Mouse (Mus musculus) hindbrain, embryonic 12.5 days (tissue): ENCODE results near the gene Pmvk. TPM values are rescaled to one million over a fixed set of nuclear protein-coding genes. Genes with fewer than 3 reads are reported as not detected.

Source experiments
- ATAC-seq: fragments of 200-750 bp; cut with Nextera tagmentation; 2 replicates; pipeline ENCODE4 v1.8.0; 2017; ENCODE audit warnings: moderate TSS enrichment; ENCODE audit not compliant: low FRiP score
- H3K27ac ChIP-seq: fragments of 300-500 bp; sonication (generic); 2 replicates; pipeline ENCODE4 v1.5.1; 2016; ENCODE audit warnings: mild to moderate bottlenecking
- H3K27me3 ChIP-seq: fragments of 300-500 bp; sonication (generic); 2 replicates; pipeline ENCODE4 v1.6.1; 2016; ENCODE audit warnings: mild to moderate bottlenecking
- H3K36me3 ChIP-seq: fragments of 300-500 bp; sonication (generic); 2 replicates; pipeline ENCODE4 v1.6.1; 2016; ENCODE audit warnings: mild to moderate bottlenecking
- H3K4me1 ChIP-seq: fragments of 300-500 bp; sonication (generic); 2 replicates; pipeline ENCODE4 v1.6.1; 2016
- H3K4me2 ChIP-seq: fragments of 300-500 bp; sonication (generic); replicated peaks from 2 replicates; pipeline ENCODE4 v1.6.1; 2016; ENCODE audit warnings: mild to moderate bottlenecking
- H3K4me3 ChIP-seq: fragments of 300-500 bp; sonication (generic); 2 replicates; pipeline ENCODE4 v1.5.1; 2016; ENCODE audit warnings: mild to moderate bottlenecking
- H3K9ac ChIP-seq: fragments of 300-500 bp; sonication (generic); 2 replicates; pipeline ENCODE4 v1.6.1; 2016; ENCODE audit warnings: mild to moderate bottlenecking, moderate library complexity
- H3K9me3 ChIP-seq: fragments of 300-500 bp; sonication (generic); replicated peaks from 2 replicates; pipeline ENCODE4 v1.6.1; 2016; ENCODE audit warnings: mild to moderate bottlenecking
- WGBS: fragments of 180-500 bp; shearing (Covaris S2); methylation state at CpG from one replicate; pipeline ENCODE4 v1.1.7; 2016; 5-methylcytosine and 5-hydroxymethylcytosine counted together
- polyA plus RNA-seq: library from polyadenylated mRNA; unstranded; fragments of >200 nt; fragmentation: Nextera tagmentation; extraction: Ambion mirVana; gene quantifications from 2 replicates; pipeline ENCODE4 v1.2.1, GENCODE M21; 2016

Pmvk gene
- polyA plus RNA-seq, 1 experiment from 2014 or later: 74.5 TPM

DNA sequence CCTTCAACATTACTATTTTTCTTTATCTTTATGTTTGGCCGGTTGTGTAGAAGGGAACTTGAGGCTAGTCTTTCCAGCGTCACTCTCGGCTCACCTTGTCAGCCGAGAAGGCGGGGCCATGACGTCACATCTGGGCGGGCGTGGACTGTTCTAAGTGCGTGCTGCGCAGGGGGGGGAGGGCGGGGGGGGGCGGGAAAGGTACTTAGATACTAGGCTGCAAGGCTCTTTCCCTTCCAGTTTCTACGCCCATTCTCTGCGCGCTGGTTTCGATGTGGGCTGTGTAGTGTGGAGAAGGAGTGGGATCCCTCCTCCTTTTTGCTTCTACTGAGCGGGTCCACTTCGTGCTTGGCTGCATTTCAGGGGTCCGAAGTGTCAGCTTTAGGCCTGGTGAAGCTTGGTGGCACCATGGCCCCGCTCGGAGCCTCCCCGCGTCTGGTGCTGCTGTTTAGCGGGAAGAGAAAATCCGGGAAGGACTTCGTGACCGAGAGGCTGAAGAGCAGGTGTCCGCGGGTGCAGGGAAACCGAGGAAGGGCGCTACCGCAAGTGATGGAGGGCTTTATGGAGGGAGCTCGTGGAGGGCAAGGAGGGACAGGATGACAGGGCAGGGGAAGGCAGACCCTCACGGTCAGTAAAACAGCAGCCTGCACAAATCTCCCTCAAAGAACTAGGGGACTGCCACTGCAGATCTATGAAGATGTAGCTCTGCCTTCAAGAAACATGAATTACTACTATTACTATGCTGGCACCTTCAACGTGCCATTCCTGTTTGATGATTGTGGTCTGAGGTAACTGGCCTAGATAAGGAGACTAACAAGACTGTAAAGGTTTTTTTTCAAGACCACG, 4.8 kb downstream of the Pmvk start:
- peak overlapping the region; percentile 77 for H3K9ac ChIP-seq
- peak overlapping the region; percentile 68 for H3K4me2 ChIP-seq
- H3K27me3 ChIP-seq: no peaks in the 10 kb centered on the region
- peak; percentile 89 for ATAC-seq
- H3K4me1 ChIP-seq: peaks cover 12% of the 10 kb centered on the region
- WGBS: 1% methylated on average over 34 of the region's 36 CpGs
- H3K4me3 ChIP-seq: peak overlapping the region; percentile 66
- H3K9me3 ChIP-seq: no peaks in the 10 kb centered on the region
- peak overlapping the region; percentile 89 for H3K27ac ChIP-seq
- H3K36me3 ChIP-seq: no peaks in the 10 kb centered on the region; the same call in 1 of the 2 replicates

DNA sequence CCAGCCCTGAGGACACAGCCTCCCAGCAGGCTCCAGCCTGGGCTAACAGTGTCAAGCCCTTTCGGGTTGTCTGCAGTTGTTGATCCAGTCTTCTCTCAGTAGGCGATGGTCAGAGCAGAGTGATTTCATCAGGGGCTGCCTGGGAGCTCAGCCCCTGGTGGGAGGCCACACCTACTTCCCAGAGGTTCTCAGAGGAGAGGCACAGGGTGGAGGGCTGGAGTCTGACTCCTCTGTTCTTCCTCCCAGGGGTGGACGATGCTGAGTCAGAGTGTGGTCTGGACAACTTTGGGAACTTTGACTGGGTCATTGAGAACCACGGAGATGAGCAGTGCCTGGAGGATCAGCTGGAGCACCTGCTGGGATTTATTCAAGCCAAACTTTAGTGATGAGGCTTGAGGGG, 13.9 kb downstream of the Pmvk start:
- ATAC-seq: no peak
- Histone ChIP-seq H3K27ac (no peak overlapping the region), H3K9me3 (no peaks in the 10 kb centered on the region), H3K27me3 (no peaks in the 10 kb centered on the region), H3K36me3 (peaks cover 30% of the 10 kb centered on the region), H3K4me1 (no peaks in the 10 kb centered on the region), H3K4me3 (no peak overlapping the region), H3K9ac (no peak overlapping the region), H3K4me2 (no peak overlapping the region)
- 44% methylated on average over 4 of the region's 4 CpGs for WGBS

DNA sequence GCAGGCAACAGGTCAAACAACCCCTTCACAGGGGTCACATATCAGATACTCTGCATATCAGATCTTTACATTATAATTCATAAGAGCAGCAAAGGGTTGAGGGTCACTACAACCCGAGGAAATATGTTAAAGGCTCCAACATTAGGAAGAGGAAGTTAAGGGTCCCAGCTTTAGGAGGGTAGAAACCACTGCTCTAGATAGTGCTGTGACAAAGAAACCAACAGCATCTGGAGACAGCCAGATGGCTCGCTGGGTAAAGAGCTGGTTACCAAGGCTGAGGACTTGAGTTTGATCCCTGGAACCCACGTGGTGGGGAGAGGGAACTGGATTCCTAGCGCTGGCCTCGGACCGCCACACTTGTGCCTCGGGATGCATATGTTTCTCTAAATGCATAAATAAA, 17.9 kb downstream of the Pmvk start:
- Histone ChIP-seq H3K9me3 (no peaks in the 10 kb centered on the region), H3K9ac (no peak overlapping the region), H3K27me3 (no peaks in the 10 kb centered on the region), H3K4me3 (no peak overlapping the region), H3K4me1 (no peaks in the 10 kb centered on the region), H3K4me2 (no peak overlapping the region), H3K36me3 (peaks cover 28% of the 10 kb centered on the region), H3K27ac (no peak overlapping the region)
- no peak for ATAC-seq
- WGBS: 82% methylated on average over 7 of the region's 7 CpGs

DNA sequence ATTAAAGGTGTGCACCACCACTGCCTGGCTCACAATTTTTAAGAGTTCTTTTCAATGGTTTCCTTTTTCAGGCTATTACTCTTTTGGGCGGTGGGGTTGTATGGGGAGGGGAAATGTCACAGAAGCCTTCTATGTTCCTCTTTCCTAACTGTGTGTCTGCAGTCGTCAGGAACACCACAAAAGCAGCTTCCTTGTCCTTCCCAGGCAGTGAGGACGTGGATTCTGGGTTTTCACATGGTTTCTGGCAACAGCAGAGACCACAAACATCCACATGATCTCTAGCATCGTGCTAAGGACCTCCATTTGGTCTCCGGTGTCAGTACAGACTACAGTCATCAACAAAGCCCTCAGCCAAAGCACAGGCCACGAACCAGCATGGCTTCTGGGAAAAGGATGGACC, 19.5 kb downstream of the Pmvk start:
- Histone ChIP-seq H3K4me2 (no peak overlapping the region), H3K27ac (no peak overlapping the region), H3K4me3 (no peak overlapping the region), H3K27me3 (no peaks in the 10 kb centered on the region), H3K36me3 (peaks cover 12% of the 10 kb centered on the region), H3K9ac (no peak overlapping the region), H3K9me3 (no peaks in the 10 kb centered on the region), H3K4me1 (no peaks in the 10 kb centered on the region)
- 73% methylated on average over 6 of the region's 6 CpGs for WGBS
- ATAC-seq: no peak

DNA sequence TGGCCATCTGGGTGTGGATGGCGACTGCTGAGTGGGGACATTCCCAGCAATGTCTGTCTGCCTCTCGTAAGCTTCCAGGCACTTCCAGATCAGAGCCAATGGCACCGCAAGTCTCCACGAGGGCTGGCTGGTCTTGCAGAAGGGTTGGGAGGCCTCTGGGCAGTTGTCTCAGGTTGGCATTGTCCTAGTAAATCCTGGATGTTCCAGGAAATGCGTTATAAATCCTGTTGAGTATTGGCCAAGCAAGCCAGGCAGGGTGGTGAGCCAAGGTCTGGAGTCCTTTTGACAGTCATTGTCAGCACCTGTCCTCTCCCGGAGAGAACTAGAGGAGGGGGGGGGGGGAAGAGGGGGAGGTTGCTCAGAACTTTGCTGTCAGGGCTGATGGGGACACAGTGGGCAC, 24.7 kb downstream of the Pmvk start:
- Histone ChIP-seq H3K27ac (no peak overlapping the region), H3K9ac (no peak overlapping the region), H3K27me3 (no peaks in the 10 kb centered on the region), H3K36me3 (no peaks in the 10 kb centered on the region), H3K4me3 (no peak overlapping the region), H3K9me3 (no peaks in the 10 kb centered on the region), H3K4me2 (no peak overlapping the region), H3K4me1 (no peaks in the 10 kb centered on the region)
- 84% methylated on average over 6 of the region's 6 CpGs for WGBS
- ATAC-seq: no peak

DNA sequence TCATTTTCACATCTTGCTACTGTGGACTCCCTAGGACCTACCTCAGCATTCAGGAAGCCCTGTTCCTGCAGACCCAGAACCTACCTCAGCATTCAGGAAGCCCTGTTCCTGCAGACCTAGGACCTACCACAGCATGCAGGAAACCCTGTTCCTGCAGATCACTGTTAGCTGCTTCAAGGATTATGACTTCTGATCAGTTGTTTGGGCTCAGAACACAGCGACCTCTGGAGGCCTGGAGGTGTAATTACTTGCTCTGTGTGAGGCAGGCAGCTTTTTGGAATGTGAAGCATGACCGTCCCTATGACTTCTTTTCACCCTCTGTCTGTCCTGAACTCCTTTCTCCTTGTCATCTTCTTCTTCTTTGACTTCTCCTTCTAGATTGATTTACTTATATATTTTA, 27.1 kb downstream of the Pmvk start:
- WGBS: 43% methylated on average over 2 of the region's 2 CpGs
- no peak for ATAC-seq

DNA sequence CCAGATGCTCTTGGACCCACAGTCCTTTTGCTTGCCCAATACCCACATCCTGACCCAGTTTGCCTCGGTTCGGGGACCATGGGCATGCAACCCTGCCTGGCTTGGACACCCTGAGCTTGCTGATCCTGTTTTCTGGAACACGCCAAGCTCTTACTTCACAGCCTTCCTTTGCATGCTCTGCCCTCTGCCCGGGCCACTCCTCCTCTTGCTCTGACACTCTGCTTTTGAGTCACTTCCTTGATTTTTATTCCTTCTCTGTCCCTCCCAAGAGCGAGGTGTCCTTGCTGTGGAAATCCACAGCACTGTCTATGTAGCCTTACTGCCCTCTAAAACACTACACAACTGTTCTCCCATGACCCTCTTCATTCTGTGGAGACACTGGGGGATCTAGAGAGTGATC, 27.9 kb downstream of the Pmvk start:
- Histone ChIP-seq H3K4me1 (no peaks in the 10 kb centered on the region), H3K36me3 (no peaks in the 10 kb centered on the region), H3K27me3 (peaks cover 6% of the 10 kb centered on the region; the same call in 1 of the 2 replicates), H3K4me2 (no peak overlapping the region), H3K9me3 (no peaks in the 10 kb centered on the region), H3K4me3 (no peak overlapping the region), H3K9ac (no peak overlapping the region), H3K27ac (no peak overlapping the region)
- no peak for ATAC-seq
- WGBS: 91% methylated on average over 5 of the region's 5 CpGs

More for the DNA sequence above, 27.1 kb downstream of the Pmvk start:
- H3K9ac ChIP-seq: no peak overlapping the region
- H3K4me2 ChIP-seq: no peak overlapping the region
- no peak overlapping the region for H3K27ac ChIP-seq
- H3K36me3 ChIP-seq: no peaks in the 10 kb centered on the region
- 0 out of 2 replicates have a peak, but pooled peaks cover 3% of the 10 kb centered on the region for H3K27me3 ChIP-seq
- H3K9me3 ChIP-seq: no peaks in the 10 kb centered on the region
- H3K4me3 ChIP-seq: no peak overlapping the region
- no peaks in the 10 kb centered on the region for H3K4me1 ChIP-seq

DNA sequence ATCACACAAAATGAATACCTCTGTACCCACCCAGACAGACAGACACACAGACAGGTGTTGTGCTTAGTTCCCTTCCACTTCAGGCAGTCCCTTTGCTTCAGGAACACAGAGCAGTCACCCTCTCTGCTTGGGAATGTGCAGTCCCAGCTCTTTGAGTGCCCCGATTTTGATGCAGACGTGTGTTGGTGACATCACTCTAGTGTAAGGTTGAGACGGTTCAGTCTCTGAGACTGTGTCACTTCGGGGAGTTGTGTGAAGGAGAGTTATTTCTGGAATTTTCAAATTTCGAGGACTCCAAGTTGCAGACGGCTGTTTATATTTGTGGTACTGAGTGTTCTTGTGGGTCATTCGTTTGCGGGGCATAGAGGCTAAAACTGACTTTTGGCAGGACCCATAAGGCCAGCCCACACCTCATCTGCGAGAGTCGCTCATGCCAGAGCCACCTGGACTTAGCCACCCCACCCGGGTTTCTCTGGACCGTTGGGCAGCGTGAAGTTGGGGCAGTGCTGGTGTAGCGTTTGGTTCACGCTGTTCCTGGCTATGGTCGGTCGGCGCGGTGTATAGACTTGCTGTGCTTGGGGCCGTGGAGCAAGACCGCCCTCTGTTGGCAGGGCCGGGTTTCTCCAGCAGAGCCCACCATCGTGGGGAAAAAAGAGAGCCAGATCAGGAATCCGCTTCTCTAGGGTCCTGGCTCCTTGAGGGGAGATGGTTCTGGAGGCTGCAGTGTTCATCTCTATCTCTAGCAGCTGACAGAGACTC, 30.6 kb downstream of the Pmvk start:
- 22% methylated on average over 24 of the region's 24 CpGs for WGBS
- peak; percentile 58; the same call in 1 of the 2 replicates for ATAC-seq
- no peak overlapping the region for H3K27ac ChIP-seq

DNA sequence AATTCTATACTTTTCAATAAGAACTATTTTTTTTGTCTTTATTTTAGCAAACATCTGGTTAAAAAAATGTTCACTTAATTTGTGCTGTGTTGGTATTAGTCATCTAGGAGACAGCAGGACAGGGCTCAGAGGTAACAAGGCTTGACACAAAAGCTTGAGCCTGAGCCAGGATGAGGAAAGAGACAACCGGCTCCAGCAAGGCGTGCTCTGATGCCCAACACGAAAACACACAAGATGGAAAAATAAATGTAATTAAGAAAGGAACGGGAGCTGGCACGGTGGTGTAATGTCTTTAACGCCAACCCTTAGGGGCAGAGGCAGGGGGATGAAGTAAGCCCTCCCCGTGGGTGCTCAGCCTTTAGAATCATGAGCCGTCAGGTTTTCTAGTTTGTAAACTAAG, 31.8 kb downstream of the Pmvk start:
- Histone ChIP-seq H3K9ac (no peak overlapping the region), H3K4me2 (no peak overlapping the region), H3K4me3 (no peak overlapping the region), H3K9me3 (no peaks in the 10 kb centered on the region), H3K27me3 (peaks cover 8% of the 10 kb centered on the region; the same call in 1 of the 2 replicates), H3K36me3 (no peaks in the 10 kb centered on the region), H3K27ac (no peak overlapping the region), H3K4me1 (no peaks in the 10 kb centered on the region)
- 90% methylated on average over 8 of the region's 8 CpGs for WGBS
- no peak for ATAC-seq

More for the DNA sequence above, 30.6 kb downstream of the Pmvk start:
- H3K9ac ChIP-seq: no peak overlapping the region
- no peaks in the 10 kb centered on the region for H3K36me3 ChIP-seq
- no peak overlapping the region for H3K4me3 ChIP-seq
- H3K4me2 ChIP-seq: peak overlapping the region; percentile 18
- H3K4me1 ChIP-seq: no peaks in the 10 kb centered on the region
- H3K9me3 ChIP-seq: no peaks in the 10 kb centered on the region
- peaks cover 8% of the 10 kb centered on the region; the same call in 1 of the 2 replicates for H3K27me3 ChIP-seq

DNA sequence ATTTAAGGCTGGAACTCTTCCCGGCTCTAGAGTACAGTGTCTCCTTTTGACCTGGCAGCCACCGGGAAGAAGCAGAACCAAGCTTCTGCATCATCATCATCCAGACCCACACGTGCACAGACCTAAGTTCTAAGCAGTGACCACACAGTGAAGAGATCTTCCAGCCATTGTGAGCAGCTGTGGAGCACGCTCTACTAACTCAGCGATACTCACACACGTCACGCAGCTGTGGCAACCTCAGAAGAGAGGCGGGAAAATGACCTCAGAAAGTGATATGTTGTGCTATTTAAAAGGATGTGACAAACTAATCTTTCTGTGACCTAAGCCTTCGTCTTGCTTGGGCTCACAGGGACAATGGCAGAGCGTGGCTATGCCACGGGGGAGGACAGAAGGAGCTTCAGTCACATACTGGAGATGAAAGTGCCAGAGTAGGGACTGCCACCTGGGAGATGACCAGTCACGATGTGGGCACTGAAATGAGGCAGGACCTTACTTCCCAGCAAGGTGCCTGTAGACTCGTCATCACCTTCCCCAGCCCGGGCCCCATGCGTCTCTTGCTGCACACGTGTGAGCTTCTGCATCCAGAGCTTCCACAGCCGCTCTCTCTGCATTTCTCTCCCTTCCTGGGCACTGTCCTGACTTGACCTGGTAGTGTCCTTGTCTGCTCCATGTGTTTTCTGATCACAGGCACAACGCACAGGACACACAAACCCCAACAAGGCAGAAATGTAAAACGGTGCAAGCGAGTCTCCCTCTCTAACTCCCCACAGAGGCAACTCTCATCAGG, 32.8 kb downstream of the Pmvk start:
- 60% methylated on average over 20 of the region's 20 CpGs for WGBS
- Histone ChIP-seq H3K36me3 (no peaks in the 10 kb centered on the region), H3K27me3 (peaks cover 8% of the 10 kb centered on the region; the same call in 1 of the 2 replicates), H3K27ac (no peak overlapping the region), H3K4me1 (no peaks in the 10 kb centered on the region), H3K9ac (no peak overlapping the region), H3K4me2 (no peak overlapping the region), H3K9me3 (no peaks in the 10 kb centered on the region), H3K4me3 (no peak overlapping the region)
- ATAC-seq: no peak

DNA sequence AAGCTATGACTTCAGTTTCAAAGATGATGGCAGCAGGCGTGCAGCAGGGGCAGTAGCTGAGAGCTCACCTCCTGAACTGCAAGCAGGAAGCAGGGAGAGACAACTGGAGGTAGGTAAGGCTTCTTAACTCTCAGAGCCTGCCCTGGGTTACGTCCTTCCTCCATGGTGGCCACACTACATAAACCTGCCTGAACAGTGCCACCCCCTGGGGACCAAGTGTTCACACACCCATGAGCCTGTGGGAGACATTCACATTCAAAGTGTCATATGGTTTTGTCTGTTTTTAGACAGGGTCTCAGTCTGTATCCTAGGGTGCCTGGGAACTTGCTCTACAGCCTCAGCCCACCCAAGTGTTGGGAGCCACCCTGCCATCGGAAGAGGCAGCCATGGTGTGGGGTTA, 36.4 kb downstream of the Pmvk start:
- Histone ChIP-seq H3K9me3 (no peaks in the 10 kb centered on the region), H3K4me1 (peaks cover 10% of the 10 kb centered on the region), H3K27me3 (peaks cover 5% of the 10 kb centered on the region), H3K36me3 (no peaks in the 10 kb centered on the region), H3K9ac (no peak overlapping the region), H3K4me2 (no peak overlapping the region), H3K4me3 (no peak overlapping the region), H3K27ac (no peak overlapping the region)
- 85% methylated on average over 3 of the region's 3 CpGs for WGBS
- ATAC-seq: no peak

DNA sequence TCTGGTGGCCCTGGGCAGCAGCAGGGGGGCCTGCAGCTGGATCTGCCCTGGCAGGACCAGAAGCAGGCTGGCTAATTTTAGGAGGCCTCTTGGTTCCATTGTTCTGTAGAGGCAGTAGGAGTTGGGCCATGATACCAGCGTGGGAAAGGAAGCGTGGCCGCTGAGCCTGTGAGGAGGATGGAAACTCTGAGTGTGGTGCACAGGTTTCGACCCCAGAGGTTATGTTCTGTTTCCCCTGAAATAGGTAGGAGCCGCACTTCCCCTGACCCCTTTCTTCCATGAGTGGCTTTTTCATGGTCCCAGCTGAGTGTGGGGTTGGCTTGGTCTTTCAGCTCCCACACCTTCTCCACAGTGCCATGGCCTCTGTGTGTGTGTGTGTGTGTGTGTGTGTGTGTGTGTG, 37.2 kb downstream of the Pmvk start:
- no peak overlapping the region for H3K4me2 ChIP-seq
- no peak overlapping the region for H3K27ac ChIP-seq
- H3K9me3 ChIP-seq: no peaks in the 10 kb centered on the region
- WGBS: 85% methylated on average over 5 of the region's 5 CpGs
- no peak overlapping the region for H3K4me3 ChIP-seq
- H3K27me3 ChIP-seq: peaks cover 5% of the 10 kb centered on the region
- H3K36me3 ChIP-seq: no peaks in the 10 kb centered on the region
- ATAC-seq: no peak
- no peak overlapping the region for H3K9ac ChIP-seq
- H3K4me1 ChIP-seq: peaks cover 10% of the 10 kb centered on the region
